Mouse (Mus musculus): Measurements from ENCODE around the gene Gadd45g. TPM values are rescaled to one million over a fixed set of nuclear protein-coding genes. Genes with fewer than 3 reads are reported as not detected.

Gadd45g gene
- polyA plus RNA-seq, 1 experiment = 43.0 TPM

DNA sequence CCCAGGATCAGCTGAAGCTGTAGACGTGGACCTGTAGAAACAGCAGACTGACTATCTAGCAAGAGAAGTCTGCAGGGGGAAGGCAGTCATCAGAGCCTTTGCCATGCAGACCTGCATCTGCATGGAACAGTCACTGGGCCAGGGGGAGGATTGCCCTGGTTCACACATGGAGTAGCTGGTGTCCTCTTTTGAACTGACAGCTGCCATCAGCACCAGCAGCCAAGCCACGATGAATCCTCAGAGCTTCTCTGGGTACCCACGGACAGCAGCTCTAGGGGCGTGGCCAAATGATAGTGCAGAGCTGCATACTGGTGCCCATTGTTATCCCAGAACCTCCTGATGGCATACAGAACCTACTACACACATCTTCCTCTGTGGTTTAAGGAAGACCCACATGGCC, 33.5 kb downstream of the Gadd45g start:
- DNase-seq (ENCODE audit: extremely low spot score in 1 of 2, low spot score in 1 of 2) = no peak

DNA sequence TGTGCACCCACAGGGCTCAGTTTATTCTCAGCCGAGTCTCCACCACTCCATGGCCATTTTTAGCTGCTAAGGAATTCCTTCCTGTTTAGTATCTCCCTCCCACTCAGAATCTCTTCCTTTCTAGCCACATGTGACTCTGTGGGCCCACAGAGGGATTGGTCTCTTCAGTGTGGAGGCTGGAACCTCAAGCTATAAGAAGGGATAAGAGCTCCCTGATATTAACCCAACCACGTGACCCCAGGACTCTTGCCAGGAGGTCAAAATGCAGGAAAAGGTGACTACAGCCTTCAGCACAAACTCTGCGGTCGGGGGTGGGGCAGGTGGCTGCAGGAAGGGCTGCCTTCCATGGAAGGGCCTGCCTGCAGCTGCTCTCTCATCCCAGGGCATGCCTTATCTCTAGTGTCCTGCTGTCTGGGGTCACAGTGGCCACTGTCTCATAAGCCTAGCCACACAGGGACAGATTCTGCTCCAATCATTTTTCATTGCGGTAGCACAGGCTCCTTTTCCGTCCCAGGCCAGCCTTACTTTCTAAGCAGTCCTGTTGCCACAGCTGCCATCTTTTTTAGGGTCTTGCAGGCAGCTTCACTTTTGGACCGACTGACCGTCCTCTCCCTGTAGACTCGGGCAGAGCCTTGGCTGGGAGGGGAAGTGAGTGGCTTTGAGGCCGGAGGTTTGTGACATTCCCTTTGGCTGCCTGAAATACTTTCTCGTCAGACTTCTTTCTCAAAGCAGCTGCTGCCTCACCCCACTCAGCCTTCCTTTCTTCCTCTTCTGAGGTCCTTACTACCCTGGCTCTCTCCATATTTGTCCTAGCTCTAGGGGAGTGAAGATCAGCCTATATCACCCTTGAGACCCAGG, 35.0 kb downstream of the Gadd45g start:
- peak in 1 of 2 experiments; percentile 51 for DNase-seq (ENCODE audit: extremely low spot score in 1 of 2, low spot score in 1 of 2)

DNA sequence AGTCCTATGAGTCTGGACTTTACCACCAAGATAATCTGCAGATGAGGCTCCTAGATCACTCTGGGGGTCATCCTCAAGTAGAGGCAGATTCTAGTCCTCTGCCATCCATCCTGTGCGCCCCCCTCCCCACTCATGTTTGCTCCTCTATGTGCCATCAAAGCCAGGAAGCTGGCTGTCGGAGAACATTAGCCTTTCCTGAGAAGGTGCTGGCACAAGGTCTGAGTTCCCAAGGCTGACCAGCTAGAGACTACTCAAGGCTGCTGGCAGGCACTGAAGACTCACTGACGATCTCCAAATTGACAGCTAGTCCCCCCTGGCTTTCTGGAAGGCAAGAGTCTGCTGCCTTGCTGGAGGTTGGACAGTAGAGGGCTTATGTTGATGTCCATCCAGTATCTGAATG, 35.7 kb downstream of the Gadd45g start:
- no peak for DNase-seq (ENCODE audit: extremely low spot score in 1 of 2, low spot score in 1 of 2)

GRCm38 (mm10) chr13:51884250-51884649, 37.8 kb downstream of the Gadd45g start:
- DNase-seq (ENCODE audit: extremely low spot score in 1 of 2, low spot score in 1 of 2) = no peak

DNA sequence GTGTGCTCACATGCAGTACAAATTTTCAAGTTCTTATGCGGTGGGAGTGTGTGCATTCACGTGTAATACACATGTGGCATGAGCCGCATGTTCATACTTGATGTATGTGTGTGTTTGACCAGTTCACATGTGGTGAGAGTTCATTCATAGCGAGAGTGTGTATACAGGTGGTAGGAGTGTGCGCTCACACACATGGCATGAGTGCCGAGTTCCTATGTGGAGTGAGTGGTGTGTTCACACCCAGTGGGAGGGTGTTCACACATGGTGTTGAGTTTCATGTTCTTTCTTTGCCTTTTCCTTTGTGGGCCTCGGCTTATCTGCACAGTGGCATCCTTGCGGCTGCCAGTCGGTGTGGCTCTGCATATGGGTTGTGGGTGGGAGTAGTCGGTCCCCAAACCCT, 39.1 kb downstream of the Gadd45g start:
- no peak for DNase-seq (ENCODE audit: extremely low spot score in 1 of 2, low spot score in 1 of 2)

GRCm38 (mm10) chr13:51886085-51886484, 39.6 kb downstream of the Gadd45g start:
- DNase-seq (ENCODE audit: extremely low spot score in 1 of 2, low spot score in 1 of 2) = no peak

DNA sequence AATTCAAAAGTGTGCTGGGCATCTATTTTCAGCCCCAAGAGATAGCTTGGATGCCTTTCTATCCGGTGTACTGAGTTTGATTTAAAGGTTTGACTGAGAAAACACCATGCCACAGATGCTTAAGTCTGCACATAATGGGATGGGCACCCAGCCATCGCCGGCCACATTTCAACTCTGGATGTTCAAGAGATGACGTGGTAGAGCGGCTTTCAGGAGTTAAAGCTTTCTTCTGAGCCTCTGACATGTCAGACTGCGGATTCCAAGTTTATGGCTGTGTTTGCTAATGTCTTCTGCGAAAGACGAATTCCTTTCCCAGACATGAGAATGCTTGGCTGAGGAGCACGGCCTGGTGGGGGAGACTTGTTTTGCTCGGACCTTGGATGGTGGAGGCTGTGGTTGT, 40.2 kb downstream of the Gadd45g start:
- DNase-seq (ENCODE audit: extremely low spot score in 1 of 2, low spot score in 1 of 2) = no peak

- DNase-seq (ENCODE audit: extremely low spot score in 1 of 2, low spot score in 1 of 2) = no peak
Measured at GRCm38 (mm10) chr13:51888426-51888825, 41.9 kb downstream of the Gadd45g start.

- no peak for DNase-seq (ENCODE audit: extremely low spot score in 1 of 2, low spot score in 1 of 2)
Measured at GRCm38 (mm10) chr13:51891825-51892532, 45.5 kb downstream of the Gadd45g start.

DNA sequence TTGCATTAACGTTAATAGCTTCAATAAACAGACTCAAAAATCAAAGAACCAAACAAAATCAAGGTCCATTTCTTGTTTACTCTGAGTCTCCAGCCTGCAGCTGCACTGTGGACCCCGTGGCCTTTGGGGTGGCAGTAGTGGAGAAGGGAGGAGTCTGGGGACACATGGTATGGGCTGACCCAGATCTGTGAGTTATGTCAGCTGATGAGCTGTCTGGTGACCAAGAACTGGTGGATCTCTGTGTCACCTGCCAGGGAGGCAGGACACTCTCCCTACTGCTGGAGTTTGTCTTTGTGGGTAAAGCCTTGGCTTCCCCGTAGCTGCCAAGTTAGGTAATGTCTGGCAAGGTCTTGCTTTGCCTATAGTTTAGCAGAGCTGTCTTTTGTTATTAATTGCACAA, 51.1 kb downstream of the Gadd45g start:
- no peak for DNase-seq (ENCODE audit: extremely low spot score in 1 of 2, low spot score in 1 of 2)

Other genes starting within 250 kb of the Gadd45g start
- gene Cks2, start 201.4 kb upstream of the Gadd45g start, polyA plus RNA-seq (2012; rRNA removed) = 4.4 and 4.8 TPM in 2 replicates
- 23.5 and 24.2 TPM in 2 replicates for gene Secisbp2, start 195.0 kb upstream of the Gadd45g start, polyA plus RNA-seq (2012; rRNA removed)
- gene Sema4d, start 52.9 kb upstream of the Gadd45g start, polyA plus RNA-seq (2012; rRNA removed) = 80.9 and 95.5 TPM in 2 replicates

Data from frontal cortex, adult 2 months (tissue).